Mouse (Mus musculus) gastrocnemius, adult 2 months (tissue): ENCODE results near the gene Prr23a3. TPM values are rescaled to one million over a fixed set of nuclear protein-coding genes. Genes with fewer than 3 reads are reported as not detected.

Experiments
- DNase-seq: peaks from one replicate; pipeline ENCODE4 v3.0.0; 2022
- H3K27ac ChIP-seq: fragments of 200-600 bp; 2 replicates; pipeline ENCODE4 v1.8.1; 2022; ENCODE audit warnings: mild to moderate bottlenecking
- H3K4me3 ChIP-seq: fragments of 200-600 bp; 2 replicates; pipeline ENCODE4 v1.8.1; 2022; ENCODE audit warnings: mild to moderate bottlenecking, moderate library complexity
- CTCF ChIP-seq: fragments of 200-600 bp; IDR thresholded peaks from 2 replicates; pipeline ENCODE4 v1.8.1; 2022; ENCODE audit warnings: antibody characterized with exemption, mild to moderate bottlenecking, moderate library complexity
- intact Hi-C: fragments of 180-260 bp; cut with DNase I; formaldehyde crosslinking; loops from one replicate; pipeline ENCODE4 v1.15.1; 2025
- total RNA-seq, 2 experiments: library from RNA; stranded (reverse); gene quantifications; 2 replicates each; pipeline ENCODE4 v1.2.3; 2021

Prr23a3 gene
- total RNA-seq, 2 experiments from 2014 or later = not detected

DNA sequence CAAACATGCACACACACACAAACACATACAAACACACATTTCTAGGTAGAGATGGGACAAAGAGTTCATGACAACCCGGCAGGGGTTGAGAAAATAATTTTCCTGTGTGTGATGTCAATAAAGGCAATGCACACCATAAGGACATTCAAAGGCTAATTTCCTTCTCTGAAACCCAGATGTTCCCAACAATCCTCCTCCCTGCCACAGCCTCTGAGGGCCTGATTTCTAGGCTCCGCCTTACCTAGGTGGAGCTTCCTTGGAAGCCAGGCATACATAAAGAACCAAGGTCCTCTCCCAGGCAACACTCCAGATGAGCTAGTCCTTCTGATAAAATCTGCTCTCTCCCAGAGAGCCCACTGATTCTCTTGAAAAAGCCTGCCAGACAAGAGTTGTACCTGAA, 38.3 kb downstream of the Prr23a3 start, which contains the start of gene 7420426K07Rik:
7420426K07Rik (plus strand) TSS at position 301 of the 400 bp plus-strand sequence.
- no peak within 1 kb of the TSS for H3K27ac ChIP-seq
- DNase-seq = no peak
- intact Hi-C loops = no loop called here
- no peak for TF ChIP-seq CTCF
- H3K4me3 ChIP-seq = no peak within 1 kb of the TSS

Other genes with a start within 250 kb of the Prr23a3 start
- not detected for gene Prr23a1, start 22.3 kb upstream of the Prr23a3 start, total RNA-seq
- gene Prr23a2, start 8.3 kb upstream of the Prr23a3 start, total RNA-seq = not detected
- not detected for gene 7420426K07Rik, start 38.4 kb downstream of the Prr23a3 start, total RNA-seq
- gene Foxl2, start 90.5 kb downstream of the Prr23a3 start, total RNA-seq = not detected
- 1 to 10 TPM; 1.8 to 2.3 TPM for gene Faim, start 121.6 kb downstream of the Prr23a3 start, total RNA-seq
- not detected for gene Gm1123, start 170.9 kb downstream of the Prr23a3 start, total RNA-seq